Mouse (Mus musculus) c-Kit-positive CD71-positive TER-119-negative erythroid progenitor cells, embryonic 14.5 days (primary cell): ENCODE results near the gene Gpd1.
"Not testable (repeated sequence)": the region's sequence is repeated elsewhere in the genome, so short reads cannot be mapped to it uniquely, and the experiment has no call there.

Experiments used
- DNase-seq: peaks from one replicate; pipeline ENCODE4 v3.0.0-alpha.2; 2013; ENCODE audit warnings: low read depth

Gene Gpd1

DNA sequence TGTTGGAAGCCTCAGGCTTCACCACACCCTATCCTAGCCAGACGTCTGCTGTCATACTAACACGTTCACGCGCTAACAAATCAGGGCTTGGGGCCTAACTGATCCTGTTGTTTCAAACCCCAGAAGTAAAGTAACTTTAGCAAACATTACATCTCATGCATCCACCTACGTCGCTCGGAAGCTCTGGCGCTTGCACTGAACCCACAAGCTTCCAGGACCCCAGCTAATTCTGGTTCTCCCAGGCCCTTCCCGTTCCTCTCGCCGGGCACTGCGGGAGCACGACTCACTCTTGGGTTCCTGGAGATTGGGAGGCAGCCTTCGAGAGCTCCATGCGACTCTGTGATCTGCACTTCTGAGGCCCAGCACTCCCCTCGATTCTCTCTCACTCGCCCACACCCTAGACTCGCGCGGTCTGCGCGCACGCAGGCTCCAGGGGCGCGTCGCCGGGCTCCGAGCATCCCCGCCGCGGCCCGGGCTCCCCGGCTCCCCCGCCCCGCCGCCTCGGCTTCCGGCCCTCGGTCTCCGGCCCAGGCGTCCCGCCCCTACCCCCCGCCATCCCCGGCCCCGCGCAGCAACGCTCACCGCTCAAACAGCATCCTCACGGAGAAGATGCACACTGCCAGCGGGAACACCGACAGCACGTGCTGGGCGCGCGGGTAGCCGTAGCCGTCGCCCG is 54.4 kb downstream of the Gpd1 start:
- DNase-seq = no peak

GRCm38 (mm10) chr15:99772277-99772880 is 55.1 kb downstream of the Gpd1 start:
- DNase-seq = peak; percentile 32

GRCm38 (mm10) chr15:99772881-99772924 is 55.4 kb downstream of the Gpd1 start, which contains the start of gene Cers5:
TSS of gene Cers5 (minus strand) at chr15:99772885.
- not testable (repeated sequence) for DNase-seq

GRCm38 (mm10) chr15:99772925-99773324 is 55.6 kb downstream of the Gpd1 start:
- no peak for DNase-seq
